Mouse (Mus musculus) mesoderm, embryonic 11.5 days (tissue): Measurements from ENCODE around the gene Gm20721.
A peak's percentile ranks its signal among the peaks of the same experiment; 100 is the strongest.

ENCODE experiments used
- DNase-seq: peaks from one replicate; pipeline ENCODE4 v3.0.0-alpha.2; 2012; ENCODE audit warnings: low read depth, low spot score

Gene Gm20721

DNA sequence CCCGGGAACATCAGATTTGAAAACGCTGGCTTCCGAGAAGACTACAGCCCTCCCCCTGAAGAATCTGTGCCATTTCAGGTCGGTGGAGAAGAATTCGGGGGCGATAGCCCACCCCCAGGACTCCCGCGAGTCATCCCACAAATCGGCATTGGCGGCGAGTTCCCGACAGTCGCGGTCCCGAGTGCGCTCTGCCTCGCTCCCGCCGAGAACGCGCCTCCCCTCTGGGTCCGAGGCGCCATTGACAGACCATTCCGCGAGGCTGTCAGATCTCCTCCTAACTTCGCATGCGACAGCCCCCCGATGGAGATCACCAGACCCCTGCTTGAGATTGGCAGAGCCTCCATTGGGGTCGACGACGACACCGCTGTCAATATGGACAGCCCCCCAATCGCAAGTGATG is 48.0 kb downstream of the Gm20721 start:
- no peak for DNase-seq

DNA sequence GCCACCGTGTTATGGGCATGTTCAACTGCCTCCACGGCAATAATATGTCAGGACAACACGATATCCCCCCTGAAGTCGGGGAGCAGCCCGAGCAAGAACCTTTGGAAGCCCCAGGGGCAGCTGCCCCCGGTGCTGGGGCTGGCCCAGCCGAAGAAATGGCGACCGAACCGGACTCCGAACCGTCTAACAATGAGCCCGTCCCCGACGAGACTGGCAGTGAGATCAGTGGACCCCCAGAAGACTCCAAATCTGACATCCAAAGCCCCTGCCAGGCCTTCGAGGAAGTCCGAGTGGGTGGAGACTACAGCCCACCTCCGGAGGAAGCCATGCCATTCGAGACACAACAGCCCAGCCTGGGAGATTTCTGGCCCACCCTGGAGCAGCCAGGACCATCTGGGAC is 48.7 kb downstream of the Gm20721 start:
- no peak for DNase-seq

DNA sequence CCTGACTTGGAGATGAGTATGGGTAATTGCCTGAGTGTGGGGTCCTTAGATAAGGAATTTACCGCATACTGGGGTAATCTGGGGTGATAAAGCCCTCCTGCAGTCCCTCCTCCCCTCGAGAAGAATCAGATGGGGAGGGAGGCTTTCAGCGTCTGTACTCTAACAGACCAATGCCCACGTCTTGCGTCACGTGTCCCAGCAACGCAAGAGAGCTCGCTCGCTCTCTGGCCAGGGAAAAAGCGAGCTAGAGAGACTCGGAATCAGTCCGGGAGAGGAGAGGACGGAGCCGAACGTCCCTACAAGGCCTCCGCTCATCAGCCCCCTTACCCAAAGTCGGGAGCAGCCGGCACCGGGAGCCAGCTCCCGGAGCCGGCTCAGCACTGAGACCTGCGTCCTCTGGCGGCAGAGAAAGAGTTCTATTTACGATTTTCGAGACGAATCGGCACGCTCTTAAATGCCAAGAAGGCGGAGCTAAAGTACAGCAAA is 49.4 kb downstream of the Gm20721 start:
- peak; percentile 72 for DNase-seq

DNA sequence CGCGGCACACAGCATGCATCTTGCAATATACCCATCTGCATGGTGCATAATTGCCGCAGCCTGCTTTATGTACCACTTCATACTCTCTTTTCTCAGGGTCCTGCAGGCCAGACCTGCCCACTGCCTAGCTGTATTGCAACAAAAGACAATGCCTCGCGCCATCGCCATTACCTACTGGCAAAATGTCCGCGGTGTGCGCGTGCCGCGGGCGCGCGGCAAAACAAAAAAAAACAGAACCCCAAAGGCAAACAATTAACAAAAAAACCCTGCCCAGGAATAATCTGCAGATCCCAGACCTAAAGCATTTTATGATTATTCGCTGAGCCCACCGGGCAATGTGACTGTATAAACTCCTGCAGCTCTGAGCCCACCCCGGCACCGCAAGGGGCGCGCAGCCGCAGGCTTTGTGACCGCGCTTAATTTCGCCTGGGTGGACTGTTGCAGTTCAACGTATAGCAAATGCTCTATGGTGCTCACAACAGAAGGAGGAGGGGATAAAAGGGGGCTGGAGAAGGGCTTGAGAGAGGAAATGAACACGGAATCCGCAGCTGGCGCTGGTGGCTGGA is 50.5 kb downstream of the Gm20721 start:
- peak; percentile 53 for DNase-seq

DNA sequence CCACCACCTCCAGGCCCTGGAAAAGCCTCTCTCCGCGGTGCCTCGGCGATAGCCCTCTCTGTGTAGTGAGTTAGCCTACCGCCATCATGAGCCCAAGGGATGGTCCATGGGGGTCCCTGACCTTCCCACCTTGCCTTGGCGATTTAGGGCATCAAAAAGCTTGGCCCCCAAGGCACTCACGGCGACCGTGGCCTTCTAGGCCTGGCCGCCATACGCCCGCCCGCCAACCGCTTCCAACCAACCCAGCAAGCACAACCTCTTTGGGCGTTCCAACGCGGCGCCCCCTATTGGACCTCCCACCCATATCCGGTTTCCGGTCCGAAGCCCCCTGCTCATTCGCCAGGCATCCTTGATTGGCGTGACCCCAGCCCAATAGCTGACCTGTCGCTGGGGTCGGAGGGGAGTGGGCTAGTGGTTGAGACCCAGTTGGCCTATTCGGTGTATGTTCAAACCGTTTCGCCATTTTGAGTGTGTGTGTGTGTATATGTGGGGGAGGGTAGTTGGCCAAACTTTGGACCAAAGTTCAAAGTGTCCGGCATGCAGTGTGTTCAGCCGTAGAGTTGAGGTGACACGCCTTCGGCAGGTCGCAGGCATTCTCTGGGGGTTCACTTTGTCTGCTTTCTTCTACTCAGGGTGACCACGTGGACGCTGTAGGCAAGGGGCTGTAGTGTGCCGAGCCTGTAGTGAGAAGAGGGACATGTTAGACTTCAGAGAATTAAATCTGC is 51.2 kb downstream of the Gm20721 start:
- peak; percentile 97 for DNase-seq

DNA sequence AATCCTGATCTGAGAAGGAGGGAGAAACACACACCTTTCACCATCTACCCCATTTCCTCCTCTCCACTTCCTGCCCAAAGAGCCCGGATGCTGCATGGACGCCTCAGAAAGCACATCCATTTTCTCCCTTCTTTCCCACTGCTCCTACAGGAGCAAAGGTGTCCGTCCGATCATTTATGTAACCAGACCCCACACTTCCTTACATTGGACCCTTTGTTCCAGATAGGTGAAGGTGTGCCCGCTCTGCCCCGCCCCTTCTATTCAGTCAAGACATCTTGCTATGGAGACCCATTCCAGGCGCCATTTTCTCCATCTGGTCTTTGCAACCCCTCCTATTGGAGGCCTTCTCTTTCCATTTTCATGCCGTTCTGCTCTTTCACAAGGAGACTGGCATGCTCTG is 52.1 kb downstream of the Gm20721 start:
- peak; percentile 49 for DNase-seq

DNA sequence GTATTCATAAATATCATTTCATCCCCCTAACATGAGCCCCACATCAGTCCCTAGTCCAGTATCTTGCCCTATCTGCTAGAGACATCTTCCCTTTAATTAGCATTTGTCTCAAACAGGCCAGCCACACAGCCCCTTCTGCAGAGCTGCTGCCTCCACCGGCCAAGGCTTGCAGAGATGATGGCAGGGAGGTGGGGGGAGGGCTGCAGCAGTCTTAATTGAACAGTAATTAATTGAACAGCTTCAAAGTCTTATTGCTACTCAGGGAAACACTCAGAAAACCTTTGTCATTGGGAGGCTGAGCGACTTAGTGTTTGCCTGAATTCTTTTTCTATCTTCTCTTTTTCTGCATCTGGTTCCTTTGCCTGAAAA is 54.9 kb downstream of the Gm20721 start:
- DNase-seq: no peak

DNA sequence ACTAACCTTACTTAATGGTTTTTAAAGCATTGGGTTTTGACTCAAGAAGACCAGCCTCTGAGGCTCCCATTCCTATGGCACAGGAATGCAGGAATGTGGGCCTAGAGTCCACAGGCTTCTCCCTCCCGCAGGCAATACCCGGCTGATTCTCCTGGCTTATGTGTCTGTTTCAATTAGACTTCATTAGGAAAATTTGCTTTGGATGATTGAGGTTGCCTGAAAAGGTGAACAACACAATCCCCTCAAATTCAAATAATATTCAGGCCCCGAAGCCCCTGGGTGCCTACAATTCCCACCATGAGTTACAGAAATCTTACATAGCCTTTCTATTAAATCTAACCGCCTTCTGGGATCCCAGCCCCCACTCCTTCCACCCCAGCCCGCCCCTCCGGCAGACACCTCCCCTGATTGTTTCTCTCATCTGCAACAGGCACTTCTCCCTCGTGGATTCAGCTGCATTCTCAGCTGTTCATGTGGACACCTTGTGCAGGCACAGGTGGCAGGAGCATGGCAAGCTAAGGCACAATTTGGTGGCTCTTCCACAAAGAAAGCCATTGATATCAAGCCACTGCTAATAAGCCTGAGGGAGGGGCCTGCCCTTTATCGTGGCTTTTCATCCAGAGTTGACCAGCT is 55.4 kb downstream of the Gm20721 start:
- DNase-seq: no peak

DNA sequence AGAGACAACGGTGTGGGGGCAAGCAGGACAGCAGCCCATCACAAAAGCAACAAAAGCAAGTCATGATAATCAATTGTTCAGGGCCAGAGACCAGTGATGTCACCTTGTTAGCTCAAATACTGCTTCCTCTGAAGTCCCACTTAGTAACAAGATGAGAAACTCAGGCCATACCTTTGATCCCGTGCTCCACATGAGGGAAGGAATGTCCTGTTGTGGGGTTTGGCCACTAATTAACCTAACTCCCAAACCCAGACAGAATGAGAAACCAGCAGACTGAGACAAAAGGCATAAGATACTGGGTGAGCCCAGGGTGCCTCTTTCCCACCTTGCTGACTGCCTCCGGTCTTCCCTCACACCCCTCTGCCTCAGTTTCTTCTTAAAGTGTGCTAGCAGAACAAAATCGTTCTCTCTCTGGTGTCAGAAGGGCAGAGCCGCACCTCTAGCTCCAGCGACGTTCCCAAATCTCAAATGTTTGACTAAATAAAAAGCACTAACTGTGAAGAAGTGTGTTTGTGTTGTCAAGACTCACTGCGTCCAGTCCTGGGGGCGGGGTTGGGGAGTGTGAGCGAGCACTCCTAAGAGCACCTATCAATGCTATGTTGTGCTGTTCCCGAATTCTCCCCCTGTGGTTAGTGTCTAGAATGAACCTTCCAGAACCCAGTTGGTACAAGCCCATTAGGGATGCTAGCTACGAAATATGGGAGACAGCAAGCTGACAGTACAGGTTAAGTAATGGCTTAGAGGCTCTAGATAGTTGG is 57.7 kb downstream of the Gm20721 start:
- no peak for DNase-seq

DNA sequence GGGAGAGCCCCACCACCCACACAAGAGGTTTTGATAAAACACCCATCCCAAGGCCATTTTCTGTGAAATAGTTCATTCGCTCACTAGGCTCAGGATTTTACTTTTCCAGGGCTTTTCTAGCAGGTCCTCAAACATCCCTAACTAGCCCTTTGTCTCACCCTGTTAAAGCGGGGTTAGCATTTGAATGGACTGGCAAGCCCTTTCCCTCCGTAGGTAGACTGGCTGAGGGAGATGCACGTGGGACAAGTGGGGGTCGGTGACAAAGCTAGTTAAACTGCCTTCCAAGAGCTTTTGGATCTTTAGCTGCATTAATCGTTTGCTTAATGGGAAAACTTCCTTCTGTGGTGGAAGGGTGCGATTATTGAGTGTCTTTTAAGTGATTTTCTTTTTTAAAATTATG is 58.6 kb downstream of the Gm20721 start:
- DNase-seq: no peak

DNA sequence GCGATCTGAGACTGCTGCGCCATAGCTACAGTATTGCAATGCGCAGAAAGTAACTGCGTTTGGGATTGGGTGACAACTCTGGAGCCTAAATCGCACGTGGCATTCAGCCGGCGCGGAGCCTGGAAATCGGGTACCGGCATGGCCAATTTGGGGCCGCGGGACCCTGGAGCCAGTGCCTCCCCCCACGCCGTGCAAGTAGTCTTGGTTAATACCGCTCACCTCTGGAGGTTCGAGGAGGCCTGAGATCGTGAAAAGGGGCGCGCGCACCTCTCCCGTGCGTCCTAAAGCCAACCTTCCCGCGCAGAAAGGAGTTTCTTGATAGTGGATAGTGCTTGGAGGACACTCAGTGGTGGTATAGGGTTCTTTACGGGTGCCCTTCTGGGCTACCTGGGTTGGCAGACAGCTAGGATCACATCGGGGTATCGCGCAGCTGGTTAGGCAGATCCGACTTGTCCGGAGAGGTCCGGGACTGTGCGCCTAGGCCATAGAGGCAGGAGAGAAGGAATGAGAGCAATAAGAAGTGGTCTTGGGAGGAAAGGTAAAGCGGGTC is 60.5 kb downstream of the Gm20721 start:
- no peak for DNase-seq

DNA sequence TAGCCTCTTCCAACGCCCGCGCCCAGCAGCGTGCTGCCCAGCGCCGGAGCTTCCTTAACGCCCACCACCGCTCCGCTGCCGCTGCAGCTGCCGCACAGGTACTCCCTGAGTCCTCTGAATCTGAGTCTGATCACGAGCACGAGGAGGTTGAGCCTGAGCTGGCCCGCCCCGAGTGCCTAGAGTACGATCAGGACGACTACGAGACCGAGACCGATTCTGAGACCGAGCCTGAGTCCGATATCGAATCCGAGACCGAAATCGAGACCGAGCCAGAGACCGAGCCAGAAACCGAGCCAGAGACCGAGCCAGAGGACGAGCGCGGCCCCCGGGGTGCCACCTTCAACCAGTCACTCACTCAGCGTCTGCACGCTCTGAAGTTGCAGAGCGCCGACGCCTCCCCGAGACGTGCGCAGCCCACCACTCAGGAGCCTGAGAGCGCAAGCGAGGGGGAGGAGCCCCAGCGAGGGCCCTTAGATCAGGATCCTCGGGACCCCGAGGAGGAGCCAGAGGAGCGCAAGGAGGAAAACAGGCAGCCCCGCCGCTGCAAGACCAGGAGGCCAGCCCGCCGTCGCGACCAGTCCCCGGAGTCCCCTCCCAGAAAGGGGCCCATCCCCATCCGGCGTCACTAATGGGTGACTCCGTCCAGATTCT is 61.6 kb downstream of the Gm20721 start:
- peak; percentile 54 for DNase-seq

DNA sequence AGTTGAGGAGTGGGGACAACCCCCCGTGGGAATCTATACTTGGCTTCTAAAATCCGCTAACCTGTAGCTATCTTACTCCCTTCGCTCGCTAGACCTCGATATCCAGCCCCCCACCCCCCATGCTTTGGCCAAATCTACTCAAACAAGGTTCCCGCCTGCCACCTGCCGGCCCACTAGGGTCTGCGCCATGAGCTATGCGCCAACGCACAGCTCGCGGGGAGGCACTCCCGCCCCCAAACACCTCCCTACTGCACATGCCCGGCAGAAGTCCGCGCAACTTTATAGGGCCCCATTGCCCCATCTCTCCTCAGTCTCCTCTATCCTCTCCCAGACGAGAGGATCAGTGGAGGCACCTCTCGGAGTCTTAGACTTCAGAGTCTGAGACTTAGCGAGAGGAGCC is 62.5 kb downstream of the Gm20721 start, which contains the start of gene Gnas:
Gnas (plus strand) TSS at position 310 of the 400 bp plus-strand sequence.
- DNase-seq: peak; percentile 76

DNA sequence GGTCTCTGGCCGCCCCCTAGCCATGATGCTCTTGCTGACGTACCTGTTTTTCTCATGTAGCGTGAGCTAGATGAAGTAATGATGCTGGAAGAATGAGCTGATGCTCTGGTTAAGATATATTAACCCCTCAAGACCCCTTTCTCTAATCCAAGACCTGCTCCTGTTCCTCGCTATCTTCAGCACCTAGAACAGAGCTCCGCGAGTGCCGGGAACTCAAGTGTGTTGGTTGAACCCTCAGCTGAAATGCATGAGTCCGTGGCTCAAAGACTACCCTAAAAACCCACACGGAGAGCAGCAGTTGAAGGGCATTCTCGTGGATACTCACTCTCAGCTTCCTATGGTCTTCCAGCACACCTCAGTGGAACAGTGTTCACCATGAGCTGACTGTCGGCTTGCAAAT is 63.2 kb downstream of the Gm20721 start:
- no peak for DNase-seq
